Mouse (Mus musculus) thymus, adult 2 months (tissue): ENCODE measurements around the gene Pappa2.

ENCODE experiments used
- CTCF ChIP-seq: fragments of 200-500 bp; IDR thresholded peaks from 2 replicates; pipeline ENCODE4 v1.5.1; 2012; ENCODE audit warnings: mild to moderate bottlenecking, control low read depth, low read length, moderate library complexity, borderline replicate concordance; ENCODE audit not compliant: control insufficient read depth, poor library complexity, insufficient read depth; ENCODE audit errors: extremely low read depth
- POLR2A ChIP-seq: fragments of 200-500 bp; IDR thresholded peaks from 2 replicates; pipeline ENCODE4 v1.6.1; 2012; ENCODE audit warnings: mild to moderate bottlenecking, low read length, control low read depth, moderate library complexity; ENCODE audit not compliant: control insufficient read depth, poor library complexity, insufficient read depth; ENCODE audit errors: extremely low read depth

GRCm38 (mm10) chr1:158773102-158773501 lies 207.2 kb downstream of the Pappa2 start:
- TF ChIP-seq POLR2A = no peak
- TF ChIP-seq CTCF = no peak
